Mouse (Mus musculus) cerebellum, adult 2 months (tissue): ENCODE data around the gene Palb2. TPM values are rescaled to one million over a fixed set of nuclear protein-coding genes. Genes with fewer than 3 reads are reported as not detected.

Experiments used
- DNase-seq, 2 experiments: peaks; one replicate each; pipeline ENCODE4 v3.0.0; 2021
- H3K27ac ChIP-seq: fragments of 200-500 bp; 2 replicates; pipeline ENCODE4 v1.5.1; 2012; ENCODE audit warnings: low read length, control low read depth, inconsistent platforms; ENCODE audit not compliant: insufficient read depth
- H3K27me3 ChIP-seq: fragments of 200-500 bp; 2 replicates; pipeline ENCODE4 v1.6.1; 2012; ENCODE audit warnings: inconsistent platforms, mild to moderate bottlenecking, low read length, moderate library complexity; ENCODE audit not compliant: control insufficient read depth, insufficient read depth
- H3K4me1 ChIP-seq: fragments of 200-500 bp; 2 replicates; pipeline ENCODE4 v1.6.1; 2011; ENCODE audit warnings: low read length; ENCODE audit not compliant: control insufficient read depth, insufficient read depth
- H3K4me3 ChIP-seq: fragments of 200-500 bp; replicated peaks from 2 replicates; pipeline ENCODE3; 2011; ENCODE audit warnings: mild to moderate bottlenecking, low read depth, low read length, control low read depth; ENCODE audit not compliant: insufficient read depth
- CTCF ChIP-seq: fragments of 200-500 bp; IDR thresholded peaks from 2 replicates; pipeline ENCODE4 v1.5.1; 2011; ENCODE audit warnings: low read depth, mild to moderate bottlenecking, control low read depth, low read length, moderate library complexity, borderline replicate concordance; ENCODE audit not compliant: insufficient read depth
- POLR2A ChIP-seq: fragments of 200-500 bp; IDR thresholded peaks from 2 replicates; pipeline ENCODE4 v1.6.1; 2011; ENCODE audit warnings: low read length, control low read depth, borderline replicate concordance; ENCODE audit not compliant: insufficient read depth
- WGBS: fragments of 180-500 bp; shearing (Covaris S2); methylation state at CpG from one replicate; pipeline ENCODE4 v1.1.7; 2018; 5-methylcytosine and 5-hydroxymethylcytosine counted together
- polyA plus RNA-seq: library from polyadenylated mRNA; depleted of rRNA; stranded (reverse); fragments of >200 nt; gene quantifications from 2 replicates; pipeline ENCODE4 v1.2.3, GENCODE M21; 2012

The Palb2 gene
- polyA plus RNA-seq, 1 experiment: 2.2 TPM

- Histone ChIP-seq H3K27me3 (no peaks in the 10 kb centered on the region), H3K4me1 (no peaks in the 10 kb centered on the region; the same call in 1 of the 2 replicates), H3K4me3 (peak within 1 kb of the TSS; percentile 97), H3K27ac (no peak within 1 kb of the TSS)
- under 1% methylated on average over 63 of the region's 63 CpGs for WGBS
- TF ChIP-seq CTCF (no peak), POLR2A (no peak)
- DNase-seq: peak; percentile 72 to 76
Observed at GRCm38 (mm10) chr7:122158915-122159902, 26.4 kb upstream of the Palb2 start, which contains the start of gene Plk1. TSS of gene Plk1 (plus strand) at chr7:122159439.

- no peak for DNase-seq
- H3K27ac ChIP-seq: no peak overlapping the region
- no peaks in the 10 kb centered on the region; the same call in 1 of the 2 replicates for H3K4me1 ChIP-seq
- no peaks in the 10 kb centered on the region for H3K27me3 ChIP-seq
- TF ChIP-seq POLR2A (no peak), CTCF (no peak)
- 2% methylated on average over 13 of the region's 13 CpGs for WGBS
- peak overlapping the region; percentile 97 for H3K4me3 ChIP-seq
Observed at GRCm38 (mm10) chr7:122158488-122158887, 25.7 kb upstream of the Palb2 start.

GRCm38 (mm10) chr7:122152473-122152872, 19.7 kb upstream of the Palb2 start:
- Histone ChIP-seq H3K27me3 (no peaks in the 10 kb centered on the region), H3K4me3 (no peak overlapping the region), H3K27ac (no peak overlapping the region), H3K4me1 (no peaks in the 10 kb centered on the region; the same call in 1 of the 2 replicates)
- 87% methylated on average over 4 of the region's 4 CpGs for WGBS
- DNase-seq: no peak
- TF ChIP-seq CTCF (no peak), POLR2A (no peak)

DNA sequence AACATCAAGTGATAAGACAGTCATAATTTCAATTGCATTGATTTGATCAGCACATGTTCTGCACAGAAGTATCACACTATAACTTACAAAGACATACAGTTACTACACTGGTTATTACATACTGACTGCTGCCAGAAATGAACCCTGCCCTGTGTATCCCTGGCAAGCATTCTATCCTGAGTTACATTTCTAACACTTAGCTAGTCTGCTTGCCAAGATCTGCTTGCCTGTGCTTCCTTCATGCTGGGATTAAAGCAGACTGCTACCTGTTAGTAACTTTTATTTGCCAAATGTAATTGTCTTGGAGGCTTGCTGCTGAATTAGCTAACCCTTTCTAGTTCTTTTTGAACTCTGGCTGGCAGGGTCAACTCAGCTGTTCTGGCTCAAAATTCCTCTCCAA, 8.2 kb upstream of the Palb2 start:
- Histone ChIP-seq H3K4me3 (no peak overlapping the region), H3K4me1 (no peaks in the 10 kb centered on the region), H3K27me3 (no peaks in the 10 kb centered on the region), H3K27ac (no peak overlapping the region)
- TF ChIP-seq CTCF: no peak
- TF ChIP-seq POLR2A: no peak
- no peak for DNase-seq

DNA sequence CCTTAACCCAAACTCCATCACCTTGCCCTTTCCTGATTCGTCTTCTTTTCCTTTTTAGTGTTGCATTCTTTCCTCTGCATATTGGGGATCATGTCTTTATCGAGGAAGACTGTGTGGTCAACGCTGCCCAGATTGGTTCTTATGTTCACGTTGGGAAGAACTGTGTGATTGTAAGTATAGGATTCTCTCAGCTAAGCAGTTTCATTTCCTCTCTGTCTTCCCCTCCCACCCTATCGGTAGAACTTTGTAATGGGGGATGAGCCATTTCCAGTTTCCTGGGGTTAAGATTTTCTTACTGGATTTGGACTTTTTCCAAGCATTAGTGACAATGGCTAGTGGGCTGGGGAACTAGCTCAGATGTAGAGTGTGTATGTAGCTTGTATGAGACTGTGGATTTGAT, 5.4 kb upstream of the Palb2 start:
- DNase-seq: no peak
- Histone ChIP-seq H3K27me3 (no peaks in the 10 kb centered on the region), H3K4me1 (no peaks in the 10 kb centered on the region; the same call in 1 of the 2 replicates), H3K27ac (no peak overlapping the region), H3K4me3 (no peak overlapping the region)
- 97% methylated on average over 5 of the region's 5 CpGs for WGBS
- no peak for TF ChIP-seq POLR2A
- no peak for TF ChIP-seq CTCF

GRCm38 (mm10) chr7:122137071-122137470, 4.3 kb upstream of the Palb2 start:
- H3K4me3 ChIP-seq: no peak overlapping the region
- no peak for DNase-seq
- no peaks in the 10 kb centered on the region for H3K27me3 ChIP-seq
- H3K27ac ChIP-seq: no peak overlapping the region
- H3K4me1 ChIP-seq: no peaks in the 10 kb centered on the region; the same call in 1 of the 2 replicates
- no peak for TF ChIP-seq CTCF
- no peak for TF ChIP-seq POLR2A

DNA sequence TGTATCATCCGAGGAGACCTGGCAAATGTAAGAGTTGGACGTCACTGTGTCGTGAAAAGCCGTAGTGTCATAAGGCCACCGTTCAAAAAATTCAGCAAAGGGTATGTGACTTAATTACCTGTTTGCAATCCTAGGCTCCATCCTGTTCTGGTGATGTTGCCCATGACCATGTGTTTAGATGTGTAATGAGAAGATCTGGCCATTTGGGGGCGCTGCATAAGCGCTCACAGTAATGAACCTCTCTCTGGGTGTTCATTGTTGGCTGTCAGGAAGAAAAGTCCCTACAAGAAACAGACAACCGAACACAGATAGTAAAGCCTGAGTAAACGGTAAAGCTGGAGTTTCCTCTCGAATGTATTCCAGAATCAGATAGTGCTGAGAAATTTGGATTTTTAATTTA, 2.3 kb upstream of the Palb2 start:
- no peak overlapping the region for H3K4me3 ChIP-seq
- DNase-seq: no peak
- H3K27me3 ChIP-seq: no peaks in the 10 kb centered on the region
- WGBS: 68% methylated on average over 10 of the region's 10 CpGs
- no peaks in the 10 kb centered on the region; the same call in 1 of the 2 replicates for H3K4me1 ChIP-seq
- TF ChIP-seq CTCF (no peak), POLR2A (no peak)
- H3K27ac ChIP-seq: no peak overlapping the region

DNA sequence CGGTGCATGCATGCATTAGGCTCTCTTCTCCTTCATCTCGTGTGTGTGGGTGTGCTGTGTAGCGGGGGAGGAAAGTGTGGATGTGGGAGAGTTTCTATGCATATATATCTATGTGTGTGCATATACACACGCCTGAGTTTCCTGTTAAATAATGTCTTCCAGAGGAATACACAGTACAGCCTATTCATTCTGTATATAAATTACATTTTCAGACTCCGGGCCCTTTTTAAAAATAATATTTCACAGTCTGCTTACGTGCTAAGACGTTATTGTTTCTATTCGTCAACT, 497 bp upstream of the Palb2 start:
- H3K27ac ChIP-seq: no peak overlapping the region
- TF ChIP-seq POLR2A (no peak), CTCF (no peak)
- 18% methylated on average over 8 of the region's 8 CpGs for WGBS
- DNase-seq: no peak
- H3K4me3 ChIP-seq: peak overlapping the region; percentile 93
- H3K27me3 ChIP-seq: no peaks in the 10 kb centered on the region
- H3K4me1 ChIP-seq: no peaks in the 10 kb centered on the region; the same call in 1 of the 2 replicates
